13 mouse cellular contexts compared by ENCODE assay signal in the genomic region with DNA sequence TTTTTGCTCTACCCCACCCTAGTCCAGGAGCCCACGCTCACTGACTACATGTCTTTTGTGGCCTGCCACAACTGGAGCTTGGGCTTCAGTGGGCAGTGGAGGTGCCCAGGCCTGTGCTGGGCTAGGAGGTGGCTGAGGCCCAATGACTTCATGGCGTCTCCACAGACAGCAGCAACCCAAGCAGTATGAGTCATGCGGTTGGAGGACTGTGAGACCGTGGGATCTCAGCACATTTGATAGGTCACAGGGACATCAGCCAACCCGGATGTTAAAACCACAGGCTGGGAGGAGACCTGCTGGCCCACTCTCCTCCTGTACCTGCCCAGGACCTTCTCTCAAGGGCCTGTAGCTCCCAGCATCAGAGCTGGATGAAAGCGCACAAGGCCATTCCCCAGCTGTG. TPM values are rescaled to one million over a fixed set of nuclear protein-coding genes. Genes with fewer than 3 reads are reported as not detected.
DNase-seq lines count a peak whose midpoint lies in the region; ATAC-seq lines count a peak whose summit lies in the region.
"Had no signal": no experiment of that assay in that cellular context is flagged by ENCODE, and none has a peak within 500 bp of the region (broad histone marks: within the 10 kb centered on the region; RNA-seq: fewer than 3 reads in every experiment).

No protein-coding gene starts in this region.

- no peaks in the 10 kb centered on the region for H3K27me3 ChIP-seq in hindbrain, embryonic 11.5 days (ENCODE audit: control insufficient read depth, insufficient read depth, low read length)
- H3K27me3 ChIP-seq: hindbrain, embryonic 13.5 days had no signal

- intact Hi-C loops in left cerebral cortex, postnatal 4 days (cut with DNase I), result loop anchor here (5.0 kb wide), 1 partner anchor 53 kb away; no protein-coding TSS in a partner anchor

- no peaks in the 10 kb centered on the region for H3K4me1 ChIP-seq in hindbrain, embryonic 11.5 days (replicated peaks; ENCODE audit: control insufficient read depth, insufficient read depth, low read length)
- H3K4me1 ChIP-seq: hindbrain, embryonic 13.5 days had no signal

- H3K4me2 ChIP-seq in hindbrain, embryonic 11.5 days (replicated peaks; ENCODE audit: low read depth, low read length), result no peak overlapping the region
- H3K4me2 ChIP-seq: hindbrain, embryonic 13.5 days had no signal

- WGBS in hindbrain, embryonic 11.5 days, result 96% methylated on average over 6 of the region's 6 CpGs

- H3K36me3 ChIP-seq in hindbrain, embryonic 11.5 days (ENCODE audit: control insufficient read depth, insufficient read depth, low read length), result no peaks in the 10 kb centered on the region
- H3K36me3 ChIP-seq: G1E; hindbrain, embryonic 13.5 days had no signal

- no peak overlapping the region for H3K9ac ChIP-seq in hindbrain, embryonic 11.5 days (ENCODE audit: low read depth, low read length)
- H3K9ac ChIP-seq: hindbrain, embryonic 13.5 days had no signal

- peak; percentile 73 to 81 for DNase-seq in lung, adult 18-20 months
- DNase-seq in lung, postnatal 14 days, result no peak
- DNase-seq in CD4-positive, CD25-positive, alpha-beta regulatory T cell, adult 2 months (ENCODE audit: low read depth, low spot score), result peak; percentile 60
- DNase-seq in adrenal gland, postnatal 10 days, result peak; percentile 52
- no peak for DNase-seq in left cerebral cortex, postnatal 4 days
- no peak for DNase-seq in frontal cortex, postnatal 10 days (ENCODE audit: low spot score in 2 of 2)
- DNase-seq in hindbrain, embryonic 11.5 days (ENCODE audit: low spot score), result no peak
- DNase-seq: cerebellum, postnatal 10 days; kidney, postnatal 4 days; right cerebral cortex, adult 18-20 months had no signal

- H3K27ac ChIP-seq in hindbrain, embryonic 11.5 days (ENCODE audit: low read depth, low read length), result no peak overlapping the region
- H3K27ac ChIP-seq: hindbrain, embryonic 13.5 days had no signal

- H3K4me3 ChIP-seq in hindbrain, embryonic 11.5 days (ENCODE audit: low read depth, low read length), result no peak overlapping the region
- H3K4me3 ChIP-seq: hindbrain, embryonic 13.5 days had no signal

- ATAC-seq in megakaryocyte progenitor cell, adult 5-6 weeks (replicated peaks; ENCODE audit: poor library complexity), result peak; percentile 74
- no peak for ATAC-seq in hindbrain, embryonic 11.5 days (ENCODE audit: low FRiP score)

- no peaks in the 10 kb centered on the region for H3K9me3 ChIP-seq in hindbrain, embryonic 11.5 days (ENCODE audit: control insufficient read depth, low read length)
- H3K9me3 ChIP-seq: hindbrain, embryonic 13.5 days had no signal

RNA-seq across cellular contexts. Expression of a gene that starts 8.2 kb away (rescaled TPM):
- 100 to 1,000 TPM; 183 to 188 TPM for total RNA-seq in adrenal gland, postnatal 10 days (2021)
- total RNA-seq in megakaryocyte progenitor cell, adult 5-6 weeks (2015), result 6.2 and 7.3 TPM in 2 replicates
- 2.9 and 3.2 TPM in 2 replicates for total RNA-seq in megakaryocyte progenitor cell, adult 5-6 weeks (2017)
- total RNA-seq in left cerebral cortex, postnatal 4 days (2021), result 10 to 100 TPM; 47.3 to 49.5 TPM
- polyA plus RNA-seq in hindbrain, embryonic 11.5 days (2014; fragmentation: Nextera tagmentation; extraction: Ambion mirVana), result 25.1 and 29.2 TPM in 2 replicates

RNA-seq across cellular contexts. Expression of a gene that starts 57.6 kb away (rescaled TPM):
- 10 to 100 TPM; 11.5 to 19.7 TPM for total RNA-seq in adrenal gland, postnatal 10 days (2021)
- not detected in 2 replicates for total RNA-seq in megakaryocyte progenitor cell, adult 5-6 weeks (2015)
- not detected in 2 replicates for total RNA-seq in megakaryocyte progenitor cell, adult 5-6 weeks (2017)
- 1 to 10 TPM; 6.6 to 9.3 TPM for total RNA-seq in left cerebral cortex, postnatal 4 days (2021)
- polyA plus RNA-seq in hindbrain, embryonic 11.5 days (2014; fragmentation: Nextera tagmentation; extraction: Ambion mirVana), result 17.4 and 21.2 TPM in 2 replicates
- total RNA-seq: G1E had no signal
- polyA plus RNA-seq: G1E had no signal

Comparison
In these comparisons a context has a peak if more than half of its experiments do, and no peak if none do; other contexts are left out.
1. DNase-seq: peak in lung, adult 18-20 months (2 of 2), CD4-positive, CD25-positive, alpha-beta regulatory T cell, adult 2 months (single experiment) and adrenal gland, postnatal 10 days (single experiment); none in lung, postnatal 14 days (single experiment), left cerebral cortex, postnatal 4 days (single experiment), frontal cortex, postnatal 10 days (0 of 2) and hindbrain, embryonic 11.5 days (single experiment).
2. RNA of a gene that starts 8.2 kb away (total RNA-seq): 183 to 188 TPM in adrenal gland, postnatal 10 days and 47.3 to 49.5 TPM in left cerebral cortex, postnatal 4 days; 2.9 to 7.3 TPM in megakaryocyte progenitor cell, adult 5-6 weeks; every median in the first group is over 4 times any median in the second.
3. RNA of a gene that starts 57.6 kb away (total RNA-seq): 11.5 to 19.7 TPM in adrenal gland, postnatal 10 days and 6.6 to 9.3 TPM in left cerebral cortex, postnatal 4 days; not detected in megakaryocyte progenitor cell, adult 5-6 weeks; every median in the first group is over 4 times any median in the second.